Mouse (Mus musculus) kidney, adult 2 months (tissue): ENCODE results near the gene Tm4sf19.

ENCODE experiments used
- CTCF ChIP-seq: fragments of 200-500 bp; conservative IDR thresholded peaks from 2 replicates; pipeline ENCODE4 v1.5.1; 2011; ENCODE audit warnings: low read depth, mild to moderate bottlenecking, control low read depth, low read length, moderate library complexity, mixed read lengths; ENCODE audit not compliant: insufficient read depth, insufficient read length
- POLR2A ChIP-seq: fragments of 200-500 bp; IDR thresholded peaks from one replicate; pipeline ENCODE4 v1.6.1; 2011; ENCODE audit warnings: low read depth, low read length, control low read depth

- no peak for TF ChIP-seq CTCF
- no peak for TF ChIP-seq POLR2A
These were observed 36.8 kb upstream of the Tm4sf19 start for GRCm38 (mm10) chr16:32363530-32363929.
